Mouse (Mus musculus) embryonic facial prominence, embryonic 14.5 days (tissue): ENCODE data around the gene Paf1. TPM values are rescaled to one million over a fixed set of nuclear protein-coding genes. Genes with fewer than 3 reads are reported as not detected.

Experiments
- ATAC-seq: fragments of 200-750 bp; cut with Nextera tagmentation; 2 replicates; pipeline ENCODE4 v1.8.0; 2017; ENCODE audit warnings: low read depth, moderate number of reproducible peaks, moderate TSS enrichment
- DNase-seq: peaks from one replicate; pipeline ENCODE4 v3.0.0-alpha.2; 2015; ENCODE audit warnings: low spot score
- H3K27ac ChIP-seq: fragments of 300-500 bp; sonication (generic); replicated peaks from 2 replicates; pipeline ENCODE4 v1.5.1; 2014; ENCODE audit warnings: low read depth, mild to moderate bottlenecking, low read length, moderate library complexity
- H3K27me3 ChIP-seq: fragments of 300-500 bp; sonication (generic); replicated peaks from 2 replicates; pipeline ENCODE4 v1.6.1; 2014; ENCODE audit warnings: low read length; ENCODE audit not compliant: control insufficient read depth, insufficient read depth
- H3K36me3 ChIP-seq: fragments of 300-500 bp; sonication (generic); 2 replicates; pipeline ENCODE4 v1.6.1; 2014; ENCODE audit warnings: low read length, mixed read lengths; ENCODE audit not compliant: control insufficient read depth, insufficient read depth
- H3K4me1 ChIP-seq: fragments of 300-500 bp; sonication (generic); 2 replicates; pipeline ENCODE4 v1.6.1; 2014; ENCODE audit warnings: antibody characterized with exemption, low read length; ENCODE audit not compliant: control insufficient read depth, insufficient read depth
- H3K4me2 ChIP-seq: fragments of 300-500 bp; sonication (generic); 2 replicates; pipeline ENCODE4 v1.6.1; 2014; ENCODE audit warnings: low read depth, mild to moderate bottlenecking, low read length, moderate library complexity, mixed read lengths
- H3K4me3 ChIP-seq: fragments of 300-500 bp; sonication (generic); 2 replicates; pipeline ENCODE4 v1.5.1; 2014; ENCODE audit warnings: low read depth, mild to moderate bottlenecking, low read length
- H3K9ac ChIP-seq: fragments of 300-500 bp; sonication (generic); 2 replicates; pipeline ENCODE4 v1.6.1; 2014; ENCODE audit warnings: low read depth, mild to moderate bottlenecking, low read length, moderate library complexity, mixed read lengths
- H3K9me3 ChIP-seq: fragments of 300-500 bp; sonication (generic); 2 replicates; pipeline ENCODE4 v1.6.1; 2016; ENCODE audit warnings: low read length; ENCODE audit not compliant: control insufficient read depth
- WGBS: fragments of 180-500 bp; shearing (Covaris S2); extraction: QIAGEN DNeasy Blood & Tissue Kit; methylation state at CpG from one replicate; pipeline ENCODE4 v1.1.7; 2014; 5-methylcytosine and 5-hydroxymethylcytosine counted together
- polyA plus RNA-seq: library from polyadenylated mRNA; unstranded; fragments of >200 nt; fragmentation: Nextera tagmentation; extraction: Ambion mirVana; gene quantifications from 2 replicates; pipeline ENCODE4 v1.2.1, GENCODE M21; 2014

Paf1 gene
- polyA plus RNA-seq, 1 experiment from 2014 or later: 54.1 TPM

GRCm38 (mm10) chr7:28362441-28363060 lies 30.2 kb upstream of the Paf1 start:
- Histone ChIP-seq H3K4me1 (peaks cover 6% of the 10 kb centered on the region; the same call in 1 of the 2 replicates), H3K9me3 (no peaks in the 10 kb centered on the region), H3K27ac (no peak overlapping the region), H3K36me3 (peaks cover 87% of the 10 kb centered on the region), H3K27me3 (no peaks in the 10 kb centered on the region), H3K9ac (no peak overlapping the region), H3K4me3 (no peak overlapping the region), H3K4me2 (no peak overlapping the region)
- ATAC-seq (no peak), DNase-seq (no peak)
- WGBS: 89% methylated on average over 13 of the region's 16 CpGs

GRCm38 (mm10) chr7:28367663-28368275 lies 25.0 kb upstream of the Paf1 start:
- Histone ChIP-seq H3K27ac (no peak overlapping the region), H3K36me3 (peaks cover 77% of the 10 kb centered on the region), H3K27me3 (no peaks in the 10 kb centered on the region), H3K4me1 (peaks cover 14% of the 10 kb centered on the region), H3K9me3 (no peaks in the 10 kb centered on the region), H3K4me3 (no peak overlapping the region), H3K9ac (no peak overlapping the region), H3K4me2 (no peak overlapping the region)
- no peak for ATAC-seq
- no peak for DNase-seq
- 94% methylated on average over 16 of the region's 16 CpGs for WGBS

GRCm38 (mm10) chr7:28368276-28368920 lies 24.4 kb upstream of the Paf1 start:
- H3K27me3 ChIP-seq: no peaks in the 10 kb centered on the region
- 0 out of 2 replicates have a peak overlapping the region, but pooled peaks have one; percentile 19 for H3K9ac ChIP-seq
- H3K4me2 ChIP-seq: no peak overlapping the region
- no peaks in the 10 kb centered on the region for H3K9me3 ChIP-seq
- no peak overlapping the region for H3K4me3 ChIP-seq
- H3K36me3 ChIP-seq: peaks cover 71% of the 10 kb centered on the region
- no peak overlapping the region for H3K27ac ChIP-seq
- WGBS: 88% methylated on average over 16 of the region's 16 CpGs
- H3K4me1 ChIP-seq: peaks cover 14% of the 10 kb centered on the region
- no peak for DNase-seq
- ATAC-seq: no peak

GRCm38 (mm10) chr7:28370051-28370450 lies 22.7 kb upstream of the Paf1 start:
- Histone ChIP-seq H3K27me3 (no peaks in the 10 kb centered on the region), H3K4me3 (peak overlapping the region; percentile 76), H3K4me2 (peak overlapping the region; percentile 94), H3K27ac (no peak overlapping the region), H3K36me3 (peaks cover 54% of the 10 kb centered on the region), H3K9me3 (no peaks in the 10 kb centered on the region), H3K9ac (peak overlapping the region; percentile 85), H3K4me1 (peaks cover 14% of the 10 kb centered on the region)
- WGBS: 87% methylated on average over 14 of the region's 14 CpGs
- ATAC-seq (no peak), DNase-seq (no peak)

- Histone ChIP-seq H3K4me3 (peak overlapping the region; percentile 76), H3K4me2 (peak overlapping the region; percentile 94), H3K27me3 (no peaks in the 10 kb centered on the region), H3K27ac (peak overlapping the region; percentile 98), H3K9ac (peak overlapping the region; percentile 85), H3K36me3 (peaks cover 44% of the 10 kb centered on the region), H3K9me3 (no peaks in the 10 kb centered on the region), H3K4me1 (peaks cover 15% of the 10 kb centered on the region)
- WGBS: 3% methylated on average over 11 of the region's 11 CpGs
- ATAC-seq (no peak), DNase-seq (peak; percentile 36)
Observed at GRCm38 (mm10) chr7:28370977-28371513, 21.7 kb upstream of the Paf1 start.

- ATAC-seq (no peak), DNase-seq (peak; percentile 78)
- H3K27ac ChIP-seq: peak overlapping the region; percentile 98
- peak overlapping the region; percentile 76 for H3K4me3 ChIP-seq
- H3K27me3 ChIP-seq: no peaks in the 10 kb centered on the region
- H3K9me3 ChIP-seq: no peaks in the 10 kb centered on the region
- H3K4me1 ChIP-seq: peaks cover 20% of the 10 kb centered on the region
- H3K4me2 ChIP-seq: peak overlapping the region; percentile 94
- under 1% methylated on average over 23 of the region's 43 CpGs for WGBS
- peaks cover 39% of the 10 kb centered on the region for H3K36me3 ChIP-seq
- H3K9ac ChIP-seq: peak overlapping the region; percentile 85
Observed at GRCm38 (mm10) chr7:28371514-28371989, 21.2 kb upstream of the Paf1 start.

GRCm38 (mm10) chr7:28372251-28373108 lies 20.3 kb upstream of the Paf1 start, which contains the start of gene Plekhg2:
Gene Plekhg2 (minus strand): TSS chr7:28372599.
- no peaks in the 10 kb centered on the region for H3K27me3 ChIP-seq
- H3K4me2 ChIP-seq: peak within 1 kb of the TSS; percentile 94
- H3K9me3 ChIP-seq: no peaks in the 10 kb centered on the region
- ATAC-seq (peak; percentile 93), DNase-seq (peak; percentile 100)
- under 1% methylated on average over 38 of the region's 66 CpGs for WGBS
- peaks cover 33% of the 10 kb centered on the region for H3K36me3 ChIP-seq
- peak within 1 kb of the TSS; percentile 85 for H3K9ac ChIP-seq
- peak within 1 kb of the TSS; percentile 98 for H3K27ac ChIP-seq
- peak within 1 kb of the TSS; percentile 76 for H3K4me3 ChIP-seq
- H3K4me1 ChIP-seq: peaks cover 27% of the 10 kb centered on the region

- Histone ChIP-seq H3K27ac (peak overlapping the region; percentile 98), H3K27me3 (no peaks in the 10 kb centered on the region), H3K36me3 (peaks cover 32% of the 10 kb centered on the region), H3K4me3 (peak overlapping the region; percentile 76), H3K9me3 (no peaks in the 10 kb centered on the region), H3K4me1 (peaks cover 34% of the 10 kb centered on the region), H3K4me2 (peak overlapping the region; percentile 94), H3K9ac (peak overlapping the region; percentile 55; the same call in 1 of the 2 replicates)
- WGBS: under 1% methylated on average over 9 of the region's 9 CpGs
- DNase-seq (peak; percentile 95), ATAC-seq (peak; percentile 11)
Observed at GRCm38 (mm10) chr7:28373131-28373581, 19.6 kb upstream of the Paf1 start.
